Mouse (Mus musculus) cerebellum, adult 2 months (tissue): ENCODE data around the gene Prdm10. TPM values are rescaled to one million over a fixed set of nuclear protein-coding genes. Genes with fewer than 3 reads are reported as not detected.

ENCODE experiments used
- DNase-seq, 2 experiments: peaks; one replicate each; pipeline ENCODE4 v3.0.0; 2021
- H3K27ac ChIP-seq: fragments of 200-500 bp; 2 replicates; pipeline ENCODE4 v1.5.1; 2012; ENCODE audit warnings: low read length, control low read depth, inconsistent platforms; ENCODE audit not compliant: insufficient read depth
- H3K27me3 ChIP-seq: fragments of 200-500 bp; 2 replicates; pipeline ENCODE4 v1.6.1; 2012; ENCODE audit warnings: inconsistent platforms, mild to moderate bottlenecking, low read length, moderate library complexity; ENCODE audit not compliant: control insufficient read depth, insufficient read depth
- H3K4me1 ChIP-seq: fragments of 200-500 bp; 2 replicates; pipeline ENCODE4 v1.6.1; 2011; ENCODE audit warnings: low read length; ENCODE audit not compliant: control insufficient read depth, insufficient read depth
- H3K4me3 ChIP-seq: fragments of 200-500 bp; replicated peaks from 2 replicates; pipeline ENCODE3; 2011; ENCODE audit warnings: mild to moderate bottlenecking, low read depth, low read length, control low read depth; ENCODE audit not compliant: insufficient read depth
- CTCF ChIP-seq: fragments of 200-500 bp; IDR thresholded peaks from 2 replicates; pipeline ENCODE4 v1.5.1; 2011; ENCODE audit warnings: low read depth, mild to moderate bottlenecking, control low read depth, low read length, moderate library complexity, borderline replicate concordance; ENCODE audit not compliant: insufficient read depth
- POLR2A ChIP-seq: fragments of 200-500 bp; IDR thresholded peaks from 2 replicates; pipeline ENCODE4 v1.6.1; 2011; ENCODE audit warnings: low read length, control low read depth, borderline replicate concordance; ENCODE audit not compliant: insufficient read depth
- WGBS: fragments of 180-500 bp; shearing (Covaris S2); methylation state at CpG from one replicate; pipeline ENCODE4 v1.1.7; 2018; 5-methylcytosine and 5-hydroxymethylcytosine counted together
- polyA plus RNA-seq: library from polyadenylated mRNA; depleted of rRNA; stranded (reverse); fragments of >200 nt; gene quantifications from 2 replicates; pipeline ENCODE4 v1.2.3, GENCODE M21; 2012

The Prdm10 gene
- polyA plus RNA-seq, 1 experiment: 21.5 TPM

- peak overlapping the region; percentile 71 for H3K4me3 ChIP-seq
- no peak overlapping the region for H3K27ac ChIP-seq
- no peak for TF ChIP-seq POLR2A
- TF ChIP-seq CTCF: no peak
- H3K4me1 ChIP-seq: peaks cover 4% of the 10 kb centered on the region
- H3K27me3 ChIP-seq: no peaks in the 10 kb centered on the region
- 14% methylated on average over 4 of the region's 4 CpGs for WGBS
- DNase-seq: no peak
These were observed 105.1 kb downstream of the Prdm10 start for GRCm38 (mm10) chr9:31385500-31385869.

- TF ChIP-seq POLR2A: peak; percentile 78
- no peak for TF ChIP-seq CTCF
- Histone ChIP-seq H3K4me3 (peak within 1 kb of the TSS; percentile 71), H3K27ac (no peak within 1 kb of the TSS), H3K4me1 (peaks cover 4% of the 10 kb centered on the region), H3K27me3 (no peaks in the 10 kb centered on the region)
- under 1% methylated on average over 46 of the region's 46 CpGs for WGBS
- peak; percentile 94 to 95 for DNase-seq
These were observed 105.6 kb downstream of the Prdm10 start, which contains the start of gene Nfrkb for GRCm38 (mm10) chr9:31385947-31386354. Gene Nfrkb (plus strand): TSS chr9:31386192.

GRCm38 (mm10) chr9:31386368-31387180 is 106.2 kb downstream of the Prdm10 start:
- TF ChIP-seq CTCF: no peak
- TF ChIP-seq POLR2A: no peak
- Histone ChIP-seq H3K4me3 (peak overlapping the region; percentile 71), H3K4me1 (peaks cover 4% of the 10 kb centered on the region), H3K27ac (no peak overlapping the region), H3K27me3 (no peaks in the 10 kb centered on the region)
- 7% methylated on average over 40 of the region's 44 CpGs for WGBS
- DNase-seq: no peak

GRCm38 (mm10) chr9:31387206-31387605 is 106.9 kb downstream of the Prdm10 start:
- WGBS: 87% methylated on average over 5 of the region's 5 CpGs
- Histone ChIP-seq H3K27ac (no peak overlapping the region), H3K27me3 (no peaks in the 10 kb centered on the region), H3K4me3 (peak overlapping the region; percentile 71), H3K4me1 (peaks cover 4% of the 10 kb centered on the region)
- no peak for DNase-seq
- TF ChIP-seq CTCF (no peak), POLR2A (no peak)

GRCm38 (mm10) chr9:31400441-31400840 is 120.1 kb downstream of the Prdm10 start:
- 43% methylated on average over 4 of the region's 4 CpGs for WGBS

GRCm38 (mm10) chr9:31404311-31404710 is 124.0 kb downstream of the Prdm10 start:
- Histone ChIP-seq H3K27ac (no peak overlapping the region), H3K4me3 (no peak overlapping the region), H3K27me3 (no peaks in the 10 kb centered on the region), H3K4me1 (no peaks in the 10 kb centered on the region)
- WGBS: 85% methylated on average over 2 of the region's 2 CpGs
- no peak for DNase-seq
- TF ChIP-seq POLR2A (no peak), CTCF (no peak)

More at GRCm38 (mm10) chr9:31400441-31400840, 120.1 kb downstream of the Prdm10 start:
- peak; percentile 41 to 64 for DNase-seq
- H3K27ac ChIP-seq: no peak overlapping the region
- no peak for TF ChIP-seq POLR2A
- TF ChIP-seq CTCF: peak; percentile 72
- H3K27me3 ChIP-seq: no peaks in the 10 kb centered on the region
- no peak overlapping the region for H3K4me3 ChIP-seq
- no peaks in the 10 kb centered on the region for H3K4me1 ChIP-seq

- whole genome bisulfite sequencing: 67% methylated on average over 6 of the region's 6 CpGs
- Histone ChIP-seq H3K27me3 (no peaks in the 10 kb centered on the region), H3K27ac (no peak overlapping the region), H3K4me3 (no peak overlapping the region), H3K4me1 (no peaks in the 10 kb centered on the region)
- no peak for DNase-seq
- TF ChIP-seq POLR2A (no peak), CTCF (peak; percentile 33; the same call in 1 of the 2 replicates)
These were observed 124.9 kb downstream of the Prdm10 start for GRCm38 (mm10) chr9:31405217-31405616.

- no peak overlapping the region for H3K27ac ChIP-seq
- no peak for TF ChIP-seq CTCF
- TF ChIP-seq POLR2A: no peak
- no peaks in the 10 kb centered on the region for H3K27me3 ChIP-seq
- no peak for DNase-seq
- H3K4me1 ChIP-seq: no peaks in the 10 kb centered on the region
- no peak overlapping the region for H3K4me3 ChIP-seq
- 94% methylated on average over 4 of the region's 4 CpGs for WGBS
These were observed 131.8 kb downstream of the Prdm10 start for GRCm38 (mm10) chr9:31412165-31412564.
